Mouse (Mus musculus) cortical plate, adult 2 months (tissue): ENCODE data around the gene Gm156.

Source experiments
- CTCF ChIP-seq: fragments of 200-500 bp; IDR thresholded peaks from 2 replicates; pipeline ENCODE4 v1.5.1; 2011; ENCODE audit warnings: mild to moderate bottlenecking, control low read depth, low read length; ENCODE audit not compliant: insufficient read depth; ENCODE audit errors: extremely low read depth
- POLR2A ChIP-seq: fragments of 200-500 bp; IDR thresholded peaks from 2 replicates; pipeline ENCODE4 v1.6.1; 2011; ENCODE audit warnings: mild to moderate bottlenecking, low read length, control low read depth; ENCODE audit not compliant: insufficient read depth; ENCODE audit errors: extremely low read depth

DNA sequence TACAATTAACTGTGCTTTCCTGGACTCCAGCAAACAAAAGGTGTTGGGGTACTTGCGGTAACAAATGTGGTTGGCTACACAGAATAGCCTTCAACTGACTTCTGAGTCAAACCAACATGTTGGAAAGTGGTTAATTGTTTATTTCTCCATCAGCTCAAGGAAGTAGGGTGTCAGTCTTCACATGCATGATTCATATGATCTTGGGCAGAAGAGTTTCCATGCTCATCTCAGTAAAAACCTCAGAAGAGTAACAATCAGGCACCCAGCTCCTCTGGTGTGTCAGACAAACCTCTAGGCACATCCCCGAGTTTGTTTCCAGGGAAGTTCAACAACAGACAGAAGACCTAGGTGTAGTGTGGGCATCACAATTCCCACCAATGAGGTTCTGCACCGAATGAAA lies 33.7 kb upstream of the Gm156 start:
- TF ChIP-seq POLR2A: no peak
- no peak for TF ChIP-seq CTCF
